ENCODE assay signal across 12 mouse cellular contexts in the genomic region with DNA sequence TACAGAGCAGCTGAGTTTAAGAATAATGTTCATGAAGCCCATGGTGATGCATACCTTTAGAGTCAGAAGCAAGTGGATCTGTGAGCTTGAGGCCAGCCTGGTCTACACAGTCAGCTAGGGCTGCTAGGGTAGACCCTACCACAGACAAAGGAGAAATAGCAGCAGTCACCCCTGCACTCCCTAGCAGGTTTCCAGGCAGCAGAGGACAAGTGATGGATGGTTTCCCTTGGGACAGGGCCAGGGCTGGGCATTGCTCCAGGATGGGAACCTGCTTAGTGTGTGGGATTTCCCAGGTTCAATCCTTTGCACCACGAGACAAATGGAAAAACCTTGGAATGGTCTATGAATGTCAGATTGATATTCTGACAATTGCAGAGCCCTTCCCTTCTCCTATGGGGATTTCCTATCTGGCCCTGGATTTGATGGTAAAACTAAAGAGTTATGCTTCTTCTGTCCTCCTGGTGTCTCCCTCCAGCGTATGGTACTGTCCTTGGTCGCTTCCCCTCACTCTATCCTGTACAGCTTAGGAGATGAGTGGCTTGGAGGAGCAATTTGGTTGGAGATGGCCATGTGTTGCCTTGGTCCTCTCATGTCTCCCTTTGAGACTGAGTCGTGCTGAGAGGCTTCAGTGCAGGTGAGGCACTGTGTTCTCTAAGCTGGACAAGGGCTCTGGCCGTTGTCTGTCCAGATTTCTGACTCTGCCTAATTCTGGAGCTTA. TPM values are rescaled to one million over a fixed set of nuclear protein-coding genes. Genes with fewer than 3 reads are reported as not detected.
DNase-seq lines count a peak whose midpoint lies in the region; ATAC-seq lines count a peak whose summit lies in the region.
"Had no signal": no experiment of that assay in that cellular context is flagged by ENCODE, and none has a peak within 500 bp of the region (broad histone marks: within the 10 kb centered on the region; RNA-seq: fewer than 3 reads in every experiment).

No protein-coding gene starts in this region.

- H3K4me3 ChIP-seq in hindbrain, embryonic 15.5 days = no peak overlapping the region
- no peak overlapping the region for H3K4me3 ChIP-seq in hindbrain, embryonic 12.5 days
- no peak overlapping the region for H3K4me3 ChIP-seq in intestine, embryonic 16.5 days (ENCODE audit: low read length)
- H3K4me3 ChIP-seq: megakaryocyte, embryonic 14.5 days had no signal

- H3K4me2 ChIP-seq in hindbrain, embryonic 15.5 days = no peak overlapping the region
- H3K4me2 ChIP-seq in hindbrain, embryonic 12.5 days (replicated peaks) = no peak overlapping the region
- no peak overlapping the region for H3K4me2 ChIP-seq in intestine, embryonic 16.5 days (ENCODE audit: low read depth, low read length)

- 81% methylated on average over 5 of the region's 5 CpGs for WGBS in hindbrain, embryonic 15.5 days
- 87% methylated on average over 5 of the region's 5 CpGs for whole genome bisulfite sequencing in hindbrain, embryonic 12.5 days
- WGBS in intestine, embryonic 16.5 days = 68% methylated on average over 5 of the region's 5 CpGs

- peak; percentile 63; the same call in 1 of the 2 replicates for ATAC-seq in hindbrain, embryonic 15.5 days (ENCODE audit: low FRiP score, low read depth)
- no peak for ATAC-seq in hindbrain, embryonic 12.5 days (ENCODE audit: low FRiP score)
- ATAC-seq in intestine, embryonic 16.5 days = 0 out of 2 replicates have a peak, but pooled peaks have one; percentile 48
- no peak for ATAC-seq in activated CD4-positive, CD25-positive, alpha-beta regulatory T cell, adult 4 months

- H3K36me3 ChIP-seq in hindbrain, embryonic 15.5 days = no peaks in the 10 kb centered on the region
- no peaks in the 10 kb centered on the region for H3K36me3 ChIP-seq in hindbrain, embryonic 12.5 days
- no peaks in the 10 kb centered on the region for H3K36me3 ChIP-seq in intestine, embryonic 16.5 days (ENCODE audit: control insufficient read depth, insufficient read depth, low read length)

- no peaks in the 10 kb centered on the region for H3K4me1 ChIP-seq in hindbrain, embryonic 15.5 days (replicated peaks)
- H3K4me1 ChIP-seq in hindbrain, embryonic 12.5 days = no peaks in the 10 kb centered on the region
- H3K4me1 ChIP-seq in intestine, embryonic 16.5 days (ENCODE audit: control insufficient read depth, insufficient read depth, low read length) = no peaks in the 10 kb centered on the region
- H3K4me1 ChIP-seq: megakaryocyte, embryonic 14.5 days had no signal

- H3K27ac ChIP-seq in hindbrain, embryonic 15.5 days (replicated peaks) = no peak overlapping the region
- no peak overlapping the region for H3K27ac ChIP-seq in hindbrain, embryonic 12.5 days
- no peak overlapping the region for H3K27ac ChIP-seq in intestine, embryonic 16.5 days (ENCODE audit: low read length)

- H3K9me3 ChIP-seq in hindbrain, embryonic 15.5 days = no peaks in the 10 kb centered on the region
- no peaks in the 10 kb centered on the region for H3K9me3 ChIP-seq in hindbrain, embryonic 12.5 days (replicated peaks)
- no peaks in the 10 kb centered on the region for H3K9me3 ChIP-seq in intestine, embryonic 16.5 days (ENCODE audit: control insufficient read depth, low read length)
- H3K9me3 ChIP-seq: G1E; megakaryocyte, embryonic 14.5 days had no signal

- no peaks in the 10 kb centered on the region for H3K27me3 ChIP-seq in hindbrain, embryonic 15.5 days
- no peaks in the 10 kb centered on the region for H3K27me3 ChIP-seq in hindbrain, embryonic 12.5 days
- H3K27me3 ChIP-seq in intestine, embryonic 16.5 days (replicated peaks; ENCODE audit: control insufficient read depth, insufficient read depth, low read length) = no peaks in the 10 kb centered on the region
- H3K27me3 ChIP-seq: megakaryocyte, embryonic 14.5 days had no signal

- peak; percentile 83 for DNase-seq in adrenal gland, adult 2 months
- peak; percentile 12 for DNase-seq in lung, postnatal 25 days (ENCODE audit: low spot score)
- DNase-seq in left cerebral cortex, adult 9 months (ENCODE audit: low spot score in 2 of 2) = no peak
- DNase-seq in embryo, embryonic 11 days = no peak
- DNase-seq: right cerebral cortex, postnatal 4 days had no signal

- H3K9ac ChIP-seq in hindbrain, embryonic 15.5 days = no peak overlapping the region
- H3K9ac ChIP-seq in hindbrain, embryonic 12.5 days = no peak overlapping the region
- no peak overlapping the region for H3K9ac ChIP-seq in intestine, embryonic 16.5 days (ENCODE audit: low read depth, low read length)

RNA-seq across cellular contexts. Expression of gene Fancd2os, which starts 13.9 kb away (rescaled TPM):
- not detected in 2 replicates for polyA plus RNA-seq in hindbrain, embryonic 15.5 days (2015; fragmentation: Nextera tagmentation; extraction: Ambion mirVana)
- polyA plus RNA-seq in hindbrain, embryonic 12.5 days (2016; fragmentation: Nextera tagmentation; extraction: Ambion mirVana) = 0.22 and 0.27 TPM in 2 replicates
- total RNA-seq in adrenal gland, adult 2 months (2021) = under 1 TPM in 1 of 2 experiments, not detected in 1; 0.21 TPM
- polyA plus RNA-seq in adrenal gland, adult 2 months (2012; rRNA removed) = 0.15 TPM in 1 of 2 replicates, not detected in the other
- polyA plus RNA-seq in intestine, embryonic 16.5 days (2015; fragmentation: Nextera tagmentation; extraction: Ambion mirVana) = 0.20 TPM in 1 of 2 replicates, not detected in the other
- not detected for polyA plus RNA-seq in activated CD4-positive, CD25-positive, alpha-beta regulatory T cell, adult 4 months (2017; shearing (Covaris generic))
- total RNA-seq: heart, postnatal 36 days had no signal
- polyA plus RNA-seq: G1E had no signal

RNA-seq across cellular contexts. Expression of gene Brk1, which starts 17.9 kb away (rescaled TPM):
- 244 and 249 TPM in 2 replicates for polyA plus RNA-seq in hindbrain, embryonic 15.5 days (2015; fragmentation: Nextera tagmentation; extraction: Ambion mirVana)
- polyA plus RNA-seq in hindbrain, embryonic 12.5 days (2016; fragmentation: Nextera tagmentation; extraction: Ambion mirVana) = 201 and 207 TPM in 2 replicates
- total RNA-seq in adrenal gland, adult 2 months (2021) = 100 to 1,000 TPM; 181 to 201 TPM
- 113 and 167 TPM in 2 replicates for polyA plus RNA-seq in adrenal gland, adult 2 months (2012; rRNA removed)
- polyA plus RNA-seq in intestine, embryonic 16.5 days (2015; fragmentation: Nextera tagmentation; extraction: Ambion mirVana) = 185 and 199 TPM in 2 replicates
- polyA plus RNA-seq in activated CD4-positive, CD25-positive, alpha-beta regulatory T cell, adult 4 months (2017; shearing (Covaris generic)) = 100 to 1,000 TPM; 275 to 326 TPM

RNA-seq across cellular contexts. Expression of gene Vhl, which starts 37.1 kb away (rescaled TPM):
- polyA plus RNA-seq in hindbrain, embryonic 15.5 days (2015; fragmentation: Nextera tagmentation; extraction: Ambion mirVana) = 71.2 and 78.7 TPM in 2 replicates
- 62.7 and 63.1 TPM in 2 replicates for polyA plus RNA-seq in hindbrain, embryonic 12.5 days (2016; fragmentation: Nextera tagmentation; extraction: Ambion mirVana)
- total RNA-seq in adrenal gland, adult 2 months (2021) = 10 to 100 TPM; 22.5 to 26.3 TPM
- polyA plus RNA-seq in adrenal gland, adult 2 months (2012; rRNA removed) = 16.8 and 21.4 TPM in 2 replicates
- polyA plus RNA-seq in intestine, embryonic 16.5 days (2015; fragmentation: Nextera tagmentation; extraction: Ambion mirVana) = 27.5 and 30.5 TPM in 2 replicates
- polyA plus RNA-seq in activated CD4-positive, CD25-positive, alpha-beta regulatory T cell, adult 4 months (2017; shearing (Covaris generic)) = 10 to 100 TPM in 1 of 2 experiments, 1 to 10 TPM in 1; 7.1 to 14.5 TPM

RNA-seq across cellular contexts. Expression of gene Irak2, which starts 51.6 kb away (rescaled TPM):
- 2.9 and 3.6 TPM in 2 replicates for polyA plus RNA-seq in hindbrain, embryonic 15.5 days (2015; fragmentation: Nextera tagmentation; extraction: Ambion mirVana)
- 3.2 and 3.4 TPM in 2 replicates for polyA plus RNA-seq in hindbrain, embryonic 12.5 days (2016; fragmentation: Nextera tagmentation; extraction: Ambion mirVana)
- total RNA-seq in adrenal gland, adult 2 months (2021) = 10 to 100 TPM; 22.4 to 23.6 TPM
- 17.4 and 20.0 TPM in 2 replicates for polyA plus RNA-seq in adrenal gland, adult 2 months (2012; rRNA removed)
- 15.4 and 19.8 TPM in 2 replicates for polyA plus RNA-seq in intestine, embryonic 16.5 days (2015; fragmentation: Nextera tagmentation; extraction: Ambion mirVana)
- polyA plus RNA-seq in activated CD4-positive, CD25-positive, alpha-beta regulatory T cell, adult 4 months (2017; shearing (Covaris generic)) = 10 to 100 TPM; 21.9 to 29.8 TPM

RNA-seq across cellular contexts. Expression of gene Fancd2, which starts 55.1 kb away (rescaled TPM):
- polyA plus RNA-seq in hindbrain, embryonic 15.5 days (2015; fragmentation: Nextera tagmentation; extraction: Ambion mirVana) = 2.0 and 2.6 TPM in 2 replicates
- polyA plus RNA-seq in hindbrain, embryonic 12.5 days (2016; fragmentation: Nextera tagmentation; extraction: Ambion mirVana) = 8.8 and 10.4 TPM in 2 replicates
- total RNA-seq in adrenal gland, adult 2 months (2021) = under 1 TPM; 0.41 to 0.72 TPM
- 0.17 and 1.2 TPM in 2 replicates for polyA plus RNA-seq in adrenal gland, adult 2 months (2012; rRNA removed)
- 5.5 and 7.0 TPM in 2 replicates for polyA plus RNA-seq in intestine, embryonic 16.5 days (2015; fragmentation: Nextera tagmentation; extraction: Ambion mirVana)
- polyA plus RNA-seq in activated CD4-positive, CD25-positive, alpha-beta regulatory T cell, adult 4 months (2017; shearing (Covaris generic)) = 1 to 10 TPM; 4.4 to 7.2 TPM

Comparison
In these comparisons a context has a peak if more than half of its experiments do, and no peak if none do; other contexts are left out.
1. ATAC-seq: peak in hindbrain, embryonic 15.5 days (single experiment) and intestine, embryonic 16.5 days (single experiment); none in hindbrain, embryonic 12.5 days (single experiment) and activated CD4-positive, CD25-positive, alpha-beta regulatory T cell, adult 4 months (single experiment).
2. DNase-seq: peak in adrenal gland, adult 2 months (single experiment) and lung, postnatal 25 days (single experiment); none in left cerebral cortex, adult 9 months (0 of 2) and embryo, embryonic 11 days (single experiment).